Mouse (Mus musculus) testis, adult 2 months (tissue): ENCODE data around the gene Dnah14. TPM values are rescaled to one million over a fixed set of nuclear protein-coding genes. Genes with fewer than 3 reads are reported as not detected.

Experiments used
- H3K27ac ChIP-seq: fragments of 200-500 bp; 2 replicates; pipeline ENCODE4 v1.5.1; 2012; ENCODE audit warnings: low read depth, low read length; ENCODE audit not compliant: control insufficient read depth, insufficient read depth
- H3K27me3 ChIP-seq: fragments of 200-500 bp; 2 replicates; pipeline ENCODE4 v1.6.1; 2012; ENCODE audit warnings: mild to moderate bottlenecking, low read length, moderate library complexity; ENCODE audit not compliant: control insufficient read depth, insufficient read depth
- H3K36me3 ChIP-seq: fragments of 200-500 bp; 2 replicates; pipeline ENCODE4 v1.6.1; 2012; ENCODE audit warnings: mild to moderate bottlenecking, low read length; ENCODE audit not compliant: control insufficient read depth, insufficient read depth
- H3K4me1 ChIP-seq: fragments of 200-500 bp; 2 replicates; pipeline ENCODE4 v1.6.1; 2012; ENCODE audit warnings: low read length; ENCODE audit not compliant: control insufficient read depth, insufficient read depth
- H3K4me3 ChIP-seq: fragments of 200-500 bp; 2 replicates; pipeline ENCODE4 v1.5.1; 2012; ENCODE audit warnings: low read depth, mild to moderate bottlenecking, low read length, moderate library complexity, mixed read lengths; ENCODE audit not compliant: control insufficient read depth
- CTCF ChIP-seq: fragments of 200-500 bp; IDR thresholded peaks from 2 replicates; pipeline ENCODE4 v1.5.1; 2012; ENCODE audit warnings: low read depth, mild to moderate bottlenecking, inconsistent platforms, low read length, moderate library complexity; ENCODE audit not compliant: control insufficient read depth, insufficient read depth, insufficient replicate concordance
- POLR2A ChIP-seq: fragments of 200-500 bp; IDR thresholded peaks from 2 replicates; pipeline ENCODE4 v1.6.1; 2012; ENCODE audit warnings: low read depth, mild to moderate bottlenecking, inconsistent platforms, low read length, moderate library complexity; ENCODE audit not compliant: control insufficient read depth
- polyA plus RNA-seq: library from polyadenylated mRNA; depleted of rRNA; stranded (reverse); fragments of >200 nt; gene quantifications from 2 replicates; pipeline ENCODE4 v1.2.3, GENCODE M21; 2012; rRNA removed

Dnah14 gene
- polyA plus RNA-seq, 1 experiment: 59.2 TPM

DNA sequence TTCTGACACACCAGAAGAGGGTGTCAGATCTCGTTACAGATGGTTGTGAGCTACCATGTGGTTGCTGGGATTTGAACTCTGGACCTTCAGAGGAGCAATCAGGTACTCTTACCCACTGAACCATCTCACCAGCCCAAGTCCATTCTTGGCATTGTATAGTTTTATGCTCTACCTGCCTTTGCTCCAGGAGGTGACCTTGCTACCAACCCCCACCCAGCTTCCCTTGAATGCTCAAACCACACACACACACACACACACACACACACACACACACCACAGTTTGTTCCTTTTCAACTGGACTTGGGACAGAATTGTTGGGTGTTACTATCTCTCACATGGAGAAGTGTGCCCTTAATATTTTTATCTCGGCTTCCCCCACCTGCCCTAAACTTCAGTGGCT, 280.0 kb downstream of the Dnah14 start:
- H3K36me3 ChIP-seq: no peaks in the 10 kb centered on the region
- no peak overlapping the region for H3K4me3 ChIP-seq
- no peaks in the 10 kb centered on the region; the same call in 1 of the 2 replicates for H3K27me3 ChIP-seq
- H3K27ac ChIP-seq: no peak overlapping the region
- no peak for TF ChIP-seq CTCF
- no peak for TF ChIP-seq POLR2A
- H3K4me1 ChIP-seq: peaks cover 13% of the 10 kb centered on the region

DNA sequence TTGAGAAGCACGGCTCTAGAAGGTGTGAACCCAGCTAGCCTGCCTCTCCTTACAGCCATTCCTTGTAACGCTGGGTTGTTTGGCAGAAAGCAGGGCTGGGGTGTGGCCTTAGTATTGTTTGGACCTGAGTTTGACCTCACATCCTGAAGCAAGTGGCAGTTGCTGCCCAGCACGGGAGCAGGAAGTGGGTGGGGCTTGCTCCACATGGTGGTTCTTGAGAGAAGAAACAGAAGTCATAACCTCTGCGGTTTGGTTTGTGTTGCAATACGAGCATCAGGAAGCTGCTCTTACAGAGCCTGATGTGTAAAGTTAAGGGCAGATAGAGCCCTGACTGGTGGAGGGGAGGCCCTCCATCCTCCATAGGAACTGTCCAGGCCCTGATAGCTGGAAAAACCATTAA, 284.3 kb downstream of the Dnah14 start:
- TF ChIP-seq CTCF: no peak
- no peak for TF ChIP-seq POLR2A
- no peak overlapping the region for H3K27ac ChIP-seq

DNA sequence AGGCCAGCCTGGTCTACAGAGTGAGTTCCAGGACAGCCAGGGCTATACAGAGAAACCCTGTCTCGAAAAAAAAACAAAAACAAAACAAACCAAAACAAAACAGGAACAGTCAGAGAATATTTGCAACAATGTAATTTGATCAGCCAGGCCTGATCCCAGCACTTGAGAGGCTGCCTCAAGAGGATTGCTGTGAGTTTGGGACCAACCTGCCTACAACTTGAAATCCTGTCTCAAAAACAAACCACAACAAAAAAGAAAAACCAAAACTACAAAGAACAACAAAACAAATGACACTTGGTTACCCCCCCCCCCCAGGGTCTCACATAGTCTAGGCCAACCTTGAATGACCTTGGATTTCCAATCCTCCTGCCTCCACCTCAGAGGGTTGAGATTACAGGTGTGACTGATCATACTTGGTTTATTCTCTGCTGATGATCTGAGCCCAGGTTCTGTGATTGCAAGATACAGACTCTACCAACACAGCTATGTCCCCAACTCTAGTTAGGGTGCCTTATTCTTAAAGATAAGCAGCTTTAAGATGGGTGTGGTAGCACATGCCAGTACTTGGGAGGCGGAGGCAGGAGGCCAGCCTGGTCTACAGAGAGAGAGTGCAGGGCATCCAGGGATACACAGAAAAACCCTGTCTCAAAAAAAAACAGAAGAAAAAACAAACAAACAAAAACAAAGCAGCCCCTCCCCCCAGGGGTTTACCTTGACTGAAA, 285.0 kb downstream of the Dnah14 start:
- Histone ChIP-seq H3K27ac (no peak overlapping the region), H3K36me3 (no peaks in the 10 kb centered on the region), H3K27me3 (no peaks in the 10 kb centered on the region), H3K4me1 (peaks cover 6% of the 10 kb centered on the region), H3K4me3 (no peak overlapping the region)
- TF ChIP-seq CTCF (no peak), POLR2A (no peak)

More for the DNA sequence above, 284.3 kb downstream of the Dnah14 start:
- H3K4me1 ChIP-seq: peaks cover 6% of the 10 kb centered on the region
- H3K36me3 ChIP-seq: no peaks in the 10 kb centered on the region
- H3K4me3 ChIP-seq: no peak overlapping the region
- no peaks in the 10 kb centered on the region for H3K27me3 ChIP-seq

DNA sequence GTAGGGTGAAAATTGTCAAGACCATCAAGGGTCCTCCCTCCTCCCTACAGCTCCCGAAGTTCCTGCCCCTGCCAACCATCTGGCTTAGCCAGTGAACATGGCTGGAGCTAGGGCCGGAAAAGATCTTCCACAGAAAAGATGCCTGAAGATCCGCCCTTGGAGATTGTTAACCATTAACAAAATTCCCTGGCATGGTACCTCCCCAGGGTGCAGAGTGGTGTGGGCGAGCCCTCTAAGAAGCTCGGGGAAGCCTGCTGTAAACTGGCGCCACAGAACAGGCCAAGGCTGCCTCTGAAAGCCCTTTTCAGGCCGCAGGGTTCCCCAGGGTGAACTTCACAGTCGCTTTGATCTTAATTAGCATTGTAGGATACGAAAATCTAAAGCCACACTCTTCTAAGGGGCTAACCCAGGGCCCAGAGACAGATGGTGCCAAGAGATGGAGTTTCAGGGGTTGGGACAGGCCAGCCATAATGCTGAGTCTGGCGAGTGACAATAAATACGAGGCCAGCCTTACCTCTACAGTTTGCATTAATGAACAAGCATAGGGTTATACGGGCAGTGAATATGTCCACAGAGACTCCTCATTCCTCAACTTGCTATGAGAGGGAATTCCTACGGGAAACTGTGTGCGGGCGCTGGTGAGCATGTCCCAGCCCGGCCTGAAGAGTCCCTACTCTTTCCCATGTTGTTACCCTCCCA, 286.5 kb downstream of the Dnah14 start:
- TF ChIP-seq POLR2A (no peak), CTCF (no peak)
- Histone ChIP-seq H3K4me1 (peaks cover 9% of the 10 kb centered on the region), H3K27me3 (no peaks in the 10 kb centered on the region), H3K27ac (no peak overlapping the region), H3K4me3 (no peak overlapping the region), H3K36me3 (no peaks in the 10 kb centered on the region)

DNA sequence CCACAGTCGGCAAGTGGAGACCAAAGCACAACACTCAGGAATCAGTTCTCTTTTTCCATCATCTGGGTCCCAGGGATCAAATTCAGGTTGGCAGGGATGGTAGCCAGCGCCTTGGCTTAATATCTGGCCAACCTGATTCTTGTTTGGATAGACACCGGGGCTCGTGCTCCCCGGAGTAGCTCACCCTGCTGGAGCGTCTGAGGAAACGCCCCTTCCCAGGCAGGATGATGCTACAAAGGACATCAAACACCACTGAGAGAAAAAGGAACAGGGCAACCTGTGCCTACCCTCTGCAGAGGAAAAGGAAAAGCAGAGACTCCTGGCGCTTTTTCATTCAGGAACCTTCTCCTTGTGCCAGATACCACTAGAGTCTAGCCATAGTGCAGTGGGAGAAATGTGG, 287.1 kb downstream of the Dnah14 start:
- no peaks in the 10 kb centered on the region for H3K27me3 ChIP-seq
- peaks cover 9% of the 10 kb centered on the region for H3K4me1 ChIP-seq
- no peak overlapping the region for H3K4me3 ChIP-seq
- TF ChIP-seq CTCF (no peak), POLR2A (no peak)
- no peaks in the 10 kb centered on the region for H3K36me3 ChIP-seq
- H3K27ac ChIP-seq: no peak overlapping the region

Other genes starting within 250 kb of the Dnah14 start
- gene Cnih3, start 223.9 kb upstream of the Dnah14 start, polyA plus RNA-seq: 0.13 and 0.27 TPM in 2 replicates
- not detected in 2 replicates for gene Ccdc121, start 65.1 kb upstream of the Dnah14 start, polyA plus RNA-seq